Mouse (Mus musculus): ENCODE measurements around the gene Med8.
A peak's percentile ranks its signal among the peaks of the same experiment; 100 is the strongest.

The Med8 gene

GRCm38 (mm10) chr4:118416329-118416728 is 7.2 kb downstream of the Med8 start:
- no peak for DNase-seq

- no peak for DNase-seq
Measured at GRCm38 (mm10) chr4:118417112-118417797, 8.1 kb downstream of the Med8 start.

GRCm38 (mm10) chr4:118421384-118421783 is 12.2 kb downstream of the Med8 start:
- no peak for DNase-seq

DNA sequence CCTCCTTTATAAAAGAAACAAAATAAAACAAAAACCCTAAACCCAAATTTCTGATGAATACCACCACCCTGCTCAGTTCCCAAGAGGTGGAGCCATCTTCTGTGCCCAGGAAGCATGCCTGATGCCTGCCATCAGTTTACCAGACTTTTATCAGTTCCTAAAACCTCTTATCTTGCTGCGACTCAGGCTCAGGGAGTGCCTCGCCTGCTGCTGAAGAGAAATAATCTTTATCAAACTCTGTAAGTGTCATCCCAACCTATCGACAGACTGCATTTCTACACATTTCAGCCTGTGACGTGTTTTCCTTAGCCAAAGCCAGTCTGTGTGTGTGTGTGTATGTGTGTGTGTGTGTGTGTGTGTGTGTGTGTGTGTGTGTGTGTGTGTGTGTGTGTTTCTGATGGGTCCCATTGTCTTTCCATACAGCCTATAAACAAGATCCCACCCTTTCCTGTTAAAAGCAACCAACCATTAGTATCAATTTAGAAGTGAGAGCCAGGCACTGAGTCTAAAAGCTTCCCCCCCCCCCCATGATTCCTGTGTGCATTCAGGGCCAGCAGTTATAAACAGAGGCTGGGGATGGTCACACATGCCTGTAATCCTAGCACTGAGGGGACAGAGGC is 15.5 kb downstream of the Med8 start:
- DNase-seq: no peak

DNA sequence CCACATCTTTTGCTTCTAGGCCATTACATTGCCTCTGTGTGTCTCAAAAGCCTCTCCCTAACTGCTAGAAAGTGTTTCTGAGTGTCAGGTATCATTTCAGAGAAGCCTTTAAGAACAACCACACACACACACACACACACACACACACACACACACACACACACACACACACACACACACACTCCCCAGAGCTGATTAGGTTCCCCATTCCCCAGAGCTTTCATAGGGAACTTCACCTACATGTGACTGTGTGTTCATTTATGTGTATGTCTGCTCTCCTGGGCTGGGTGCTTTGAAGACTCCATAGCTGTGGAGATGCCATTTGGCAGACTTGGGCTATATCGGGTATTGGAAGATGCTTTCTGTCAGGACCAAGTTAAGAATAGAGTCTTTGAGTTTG is 16.2 kb downstream of the Med8 start:
- DNase-seq: no peak

DNA sequence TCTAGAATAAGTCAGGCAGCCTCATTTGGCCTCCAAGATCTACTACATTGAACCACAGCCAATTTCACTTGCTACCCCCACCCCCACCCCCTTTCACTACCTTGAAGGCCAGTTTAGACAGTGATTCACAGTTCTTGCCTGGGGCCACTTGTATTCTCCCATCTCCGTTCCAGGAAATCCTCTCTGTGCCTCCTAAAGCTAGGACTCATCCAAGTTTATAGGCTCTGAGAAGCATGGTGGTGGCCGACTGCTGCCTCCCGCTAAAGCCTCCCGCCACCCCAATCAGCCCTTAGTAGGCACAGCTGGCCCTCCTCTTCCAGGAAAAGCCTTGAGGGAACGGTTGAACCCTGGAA is 18.3 kb downstream of the Med8 start:
- no peak for DNase-seq

GRCm38 (mm10) chr4:118427768-118428451 is 18.8 kb downstream of the Med8 start, which contains the start of gene Elovl1:
Gene Elovl1 (plus strand): TSS chr4:118428093.
- DNase-seq: peak; percentile 65

- no peak for DNase-seq
Measured at GRCm38 (mm10) chr4:118428531-118429214, 19.5 kb downstream of the Med8 start.

- no peak for DNase-seq
Measured at GRCm38 (mm10) chr4:118429215-118429895, 20.2 kb downstream of the Med8 start.

DNA sequence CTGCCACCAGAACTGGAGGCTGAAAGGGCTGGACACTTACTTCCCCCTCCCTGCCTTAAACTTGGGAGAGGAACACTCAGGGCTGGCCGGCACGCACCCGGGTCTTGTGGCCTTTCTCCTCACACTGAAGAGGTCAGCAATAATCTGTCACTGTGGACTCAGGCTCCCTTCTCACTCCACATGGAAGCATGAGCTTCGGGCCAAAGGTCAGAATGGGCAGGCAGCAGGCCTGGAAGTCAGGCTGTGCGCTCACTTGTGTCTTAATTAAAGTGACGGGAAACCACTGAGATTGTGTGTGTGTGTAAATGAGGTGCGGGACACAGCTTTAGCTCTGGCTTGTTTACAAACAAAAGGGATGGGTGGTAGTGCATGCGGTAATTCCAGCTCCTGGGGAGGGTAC is 23.2 kb downstream of the Med8 start:
- no peak for DNase-seq

GRCm38 (mm10) chr4:118436820-118437603 is 27.9 kb downstream of the Med8 start, which contains the start of gene Cdc20:
Gene Cdc20 (minus strand): TSS chr4:118437352.
- peak; percentile 77 for DNase-seq

GRCm38 (mm10) chr4:118437829-118438253 is 28.7 kb downstream of the Med8 start:
- DNase-seq: no peak

GRCm38 (mm10) chr4:118445088-118445487 is 36.0 kb downstream of the Med8 start:
- no peak for DNase-seq

DNA sequence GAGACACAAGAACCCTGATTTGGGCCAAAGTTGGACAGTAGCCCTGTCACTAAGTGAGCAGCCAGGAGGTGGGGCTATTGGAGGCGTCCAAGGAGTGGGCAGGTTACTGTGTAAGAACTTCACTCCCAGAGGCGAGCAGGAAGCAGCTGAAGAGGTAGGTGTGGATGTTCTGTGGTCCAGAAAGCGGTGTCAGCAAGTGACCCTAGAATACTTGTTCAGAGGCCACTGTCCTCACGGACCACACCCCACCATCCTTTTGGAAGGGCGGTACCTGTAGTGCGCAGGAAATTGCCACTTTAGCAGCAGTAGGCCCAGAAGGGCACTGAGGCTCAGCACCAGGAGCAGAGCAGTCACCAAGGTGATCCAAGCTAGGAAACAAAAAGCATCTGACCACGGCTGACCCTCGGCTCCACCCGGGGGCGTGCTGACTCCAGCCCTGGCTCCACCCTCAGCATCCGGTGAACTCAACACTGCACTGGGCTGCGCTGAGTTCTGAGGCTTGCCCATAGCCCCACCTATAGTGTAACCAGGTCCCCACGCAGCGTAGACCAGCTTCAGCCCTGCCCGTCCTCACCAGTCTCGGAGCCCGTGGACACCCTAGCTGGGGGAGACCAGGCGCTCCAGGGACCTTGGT is 36.8 kb downstream of the Med8 start:
- no peak for DNase-seq

GRCm38 (mm10) chr4:118446415-118447153 is 37.4 kb downstream of the Med8 start:
- DNase-seq: no peak

GRCm38 (mm10) chr4:118457345-118457975 is 48.3 kb downstream of the Med8 start, which contains the start of gene Mpl:
Gene Mpl (minus strand): TSS chr4:118457513.
- DNase-seq: no peak

GRCm38 (mm10) chr4:118464956-118465355 is 55.8 kb downstream of the Med8 start:
- DNase-seq: no peak
